Mouse (Mus musculus) heart, adult 11 months (tissue): ENCODE measurements at regions not wholly inside any gene's neighbourhood (a gene's known extent, or its start where the extent isn't known, plus 50 kb on each side); places are given as distances from the start of the nearest gene placed in this dataset.
A peak's percentile ranks its signal among the peaks of the same experiment; 100 is the strongest.

ENCODE experiments used
- DNase-seq: peaks from one replicate; pipeline ENCODE4 v3.0.0; 2022

DNA sequence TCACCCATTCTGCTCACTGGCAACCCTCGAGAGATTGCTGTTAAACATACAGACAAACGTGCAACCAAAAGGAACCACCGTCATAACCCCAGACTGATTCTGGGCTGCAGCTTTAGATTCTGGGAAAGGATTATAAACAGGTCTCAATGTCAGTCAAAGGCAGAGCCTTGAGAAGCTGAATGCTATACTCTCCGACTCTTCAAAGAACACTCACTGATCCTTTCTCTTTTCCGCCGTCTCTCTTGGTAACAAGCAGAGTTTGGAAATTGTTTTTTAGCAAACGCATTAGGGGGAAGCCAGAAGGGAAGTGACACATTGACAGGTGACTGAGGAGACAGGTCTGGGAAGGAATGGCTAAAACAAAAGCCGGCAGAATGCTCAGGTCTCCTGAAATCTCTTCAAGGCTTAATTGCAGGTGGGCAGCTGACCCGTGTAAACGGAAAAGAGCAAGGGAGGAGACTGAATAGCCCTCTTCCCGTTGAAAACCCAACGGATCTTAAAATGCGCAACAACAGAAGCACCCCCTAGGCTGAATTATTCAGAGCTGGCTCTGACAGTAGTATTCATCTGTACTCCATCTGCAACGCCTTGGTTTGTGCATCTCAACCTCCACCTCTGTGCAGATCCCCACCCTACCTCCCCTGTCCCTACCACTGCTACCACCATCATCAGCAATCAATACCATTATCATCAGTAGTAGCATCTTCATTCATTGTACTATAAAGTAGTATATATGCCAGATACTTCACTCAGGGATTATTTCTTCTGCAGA lies 219.6 kb downstream of the Tmem38b start:
- no peak for DNase-seq

DNA sequence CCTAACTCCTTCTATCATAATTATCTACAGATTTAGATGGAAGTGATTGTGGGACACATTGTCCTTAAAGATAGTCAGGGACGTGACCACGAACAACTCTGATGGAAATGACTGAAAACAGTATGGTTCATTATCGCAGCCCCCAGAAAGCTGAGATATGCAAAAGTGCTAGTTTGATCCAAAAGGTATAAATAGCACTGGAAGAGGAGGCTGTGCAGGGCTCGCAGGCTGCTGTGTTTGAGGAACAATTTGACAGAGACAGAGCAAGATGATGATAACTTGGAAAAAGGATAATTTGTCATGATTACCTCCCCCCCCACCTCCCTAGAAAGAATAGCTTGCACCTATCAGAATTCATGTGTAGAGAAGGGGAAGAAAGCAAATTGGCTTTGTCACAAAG lies 238.5 kb downstream of the Tmem38b start:
- peak; percentile 64 for DNase-seq

DNA sequence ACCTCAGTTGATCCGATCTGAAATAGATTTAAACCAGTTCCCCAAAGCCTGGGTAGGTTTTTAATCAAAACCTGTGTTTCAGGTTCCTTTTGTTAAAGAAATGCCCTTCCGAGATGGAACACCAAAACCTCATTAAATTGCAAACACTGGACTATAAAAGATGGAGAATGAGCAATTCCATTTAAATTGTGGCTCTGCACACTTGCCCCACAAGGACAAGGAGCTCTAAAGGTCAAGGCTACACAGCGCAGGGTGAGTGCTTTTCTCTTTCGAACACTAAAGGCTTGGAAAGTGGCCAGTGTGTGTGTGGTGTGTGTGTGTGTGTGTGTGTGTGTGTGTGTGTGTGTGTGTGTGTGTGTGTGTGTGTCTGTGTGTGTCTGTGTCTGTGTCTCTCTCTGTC lies 246.1 kb downstream of the Tmem38b start:
- DNase-seq = no peak

DNA sequence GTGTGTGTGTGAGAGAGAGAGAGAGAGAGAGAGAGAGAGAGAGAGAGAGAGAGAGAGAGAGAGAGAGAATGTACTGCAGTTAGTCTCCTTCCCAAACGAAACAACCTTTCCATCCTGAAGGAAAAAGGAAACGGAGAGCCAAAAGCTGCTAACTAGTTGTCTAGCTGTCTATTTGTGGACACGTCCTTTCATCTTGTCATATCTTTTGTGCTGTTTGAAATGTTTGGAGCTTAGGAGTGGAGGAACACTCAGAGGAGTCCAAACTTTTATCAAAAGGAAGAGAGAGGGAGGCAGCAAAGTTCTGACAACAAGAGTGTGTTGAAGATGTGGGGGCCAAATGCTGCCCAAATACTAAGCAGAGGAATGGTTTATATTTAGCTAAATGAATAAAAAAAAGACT lies 246.6 kb downstream of the Tmem38b start:
- peak; percentile 1 for DNase-seq

DNA sequence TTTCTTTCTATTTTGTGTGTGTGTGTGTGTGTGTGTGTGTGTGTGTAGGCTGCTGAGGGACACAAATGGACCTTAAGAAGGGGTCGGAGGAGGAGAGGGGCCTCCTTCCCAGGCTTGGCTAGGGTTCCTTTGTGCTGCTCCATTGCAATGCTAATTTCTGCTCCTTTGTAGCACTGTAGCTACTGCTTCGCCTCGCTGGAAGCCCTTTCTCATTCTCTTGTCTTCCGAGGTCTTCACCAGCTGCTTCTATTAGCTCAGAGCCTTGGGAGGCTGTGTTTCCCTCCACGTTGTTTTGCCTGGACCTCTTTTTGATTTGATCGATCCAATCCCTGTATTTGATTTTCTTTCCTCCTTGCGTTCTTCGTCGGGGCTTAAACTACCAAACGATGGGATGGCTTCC lies 247.1 kb downstream of the Tmem38b start:
- DNase-seq = peak; percentile 44

DNA sequence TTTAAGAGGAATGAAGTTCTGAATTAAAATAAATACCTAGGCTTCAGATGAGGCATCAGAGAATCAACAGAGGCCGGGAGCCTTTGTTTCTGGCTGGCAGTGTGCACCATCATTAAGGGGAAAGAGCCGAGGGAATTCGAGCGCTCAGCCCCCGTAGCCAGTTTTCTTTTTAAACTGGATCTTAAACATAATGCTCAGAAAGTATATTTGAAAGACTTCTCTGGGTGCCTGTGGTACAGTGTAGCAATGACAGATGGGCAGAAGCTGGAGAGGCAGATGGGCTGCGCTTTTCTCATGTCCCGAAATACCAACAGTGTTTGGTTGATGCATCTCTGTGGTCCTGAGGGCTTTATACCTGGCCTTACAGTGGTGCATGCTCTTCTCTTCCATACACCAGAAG lies 247.6 kb downstream of the Tmem38b start:
- peak; percentile 51 for DNase-seq

DNA sequence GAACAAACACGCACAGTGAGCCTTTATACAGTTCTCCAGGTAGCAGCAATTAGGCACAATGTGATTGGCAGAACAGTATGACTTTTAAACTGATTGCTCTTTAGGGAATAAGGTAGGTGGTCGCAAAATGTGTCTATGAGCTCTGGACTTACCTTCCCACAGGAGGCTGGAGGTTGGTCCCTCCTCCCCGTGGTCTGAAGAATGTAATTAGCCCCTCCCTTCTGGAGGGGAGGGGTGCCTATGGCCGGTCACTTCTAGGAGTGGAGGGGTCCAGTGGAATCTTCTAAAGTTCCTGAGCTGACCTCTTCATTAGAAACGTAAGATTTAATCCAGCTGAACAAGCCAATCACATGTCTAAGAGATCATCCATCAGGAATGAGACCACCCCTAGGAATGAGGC lies 248.4 kb downstream of the Tmem38b start:
- peak; percentile 31 for DNase-seq

DNA sequence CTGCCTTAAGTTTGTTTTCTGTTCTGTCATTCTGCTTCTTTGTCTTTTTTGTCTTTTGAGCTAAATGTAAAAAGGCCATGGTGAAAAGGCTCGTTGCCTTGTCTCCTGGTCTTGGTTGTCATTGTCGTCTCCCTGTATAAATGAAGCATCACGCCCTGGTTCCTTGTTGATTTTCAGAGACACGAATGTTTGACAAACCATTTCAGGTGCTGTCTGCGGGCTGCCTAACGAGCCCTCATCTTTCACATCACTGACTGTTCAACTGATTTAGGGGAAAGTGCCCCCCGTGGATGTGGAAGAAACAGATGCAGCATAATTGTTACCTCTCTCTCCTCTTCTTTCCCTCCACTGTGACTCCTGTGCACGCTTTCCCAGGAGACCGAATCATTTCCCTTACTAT lies 254.7 kb downstream of the Tmem38b start:
- DNase-seq = peak; percentile 54

DNA sequence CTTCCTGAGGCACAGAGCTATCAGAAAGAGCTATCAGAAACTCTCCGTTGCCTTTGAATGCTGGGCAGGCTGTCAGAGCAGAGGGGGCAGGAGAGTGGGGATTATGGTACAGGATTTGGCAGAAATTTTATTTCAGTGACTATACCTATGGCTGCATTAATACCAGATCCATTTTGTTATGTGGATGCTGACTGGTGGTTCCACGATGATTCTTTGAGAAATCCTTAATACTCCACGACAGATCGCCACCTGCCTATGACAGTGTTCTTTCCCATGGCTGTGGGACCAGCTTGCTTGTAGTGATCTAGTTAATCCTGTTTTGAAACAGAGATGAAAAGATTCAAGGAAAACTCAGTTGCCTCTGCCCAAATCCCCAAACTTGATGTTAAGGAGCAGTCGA lies 255.6 kb downstream of the Tmem38b start:
- DNase-seq = peak; percentile 76

DNA sequence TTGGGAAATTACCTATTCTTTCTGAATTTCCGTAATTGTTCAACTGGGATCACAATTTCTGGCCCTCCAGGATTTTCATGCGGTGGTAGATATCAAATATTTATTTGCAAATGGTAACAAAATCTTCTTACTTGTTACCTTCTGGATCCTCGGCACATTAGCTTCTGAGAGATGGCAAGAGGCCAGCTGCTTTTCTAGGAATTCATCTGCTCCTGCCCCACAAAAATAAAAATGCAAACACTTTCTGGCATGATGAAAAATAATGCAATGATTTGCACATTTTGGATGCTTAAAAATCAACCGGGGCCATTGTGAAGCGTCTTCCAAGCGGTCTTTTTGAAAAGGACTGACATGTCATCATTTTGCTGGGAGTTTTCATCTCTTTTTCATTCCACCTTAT lies 258.9 kb downstream of the Tmem38b start:
- DNase-seq = no peak

DNA sequence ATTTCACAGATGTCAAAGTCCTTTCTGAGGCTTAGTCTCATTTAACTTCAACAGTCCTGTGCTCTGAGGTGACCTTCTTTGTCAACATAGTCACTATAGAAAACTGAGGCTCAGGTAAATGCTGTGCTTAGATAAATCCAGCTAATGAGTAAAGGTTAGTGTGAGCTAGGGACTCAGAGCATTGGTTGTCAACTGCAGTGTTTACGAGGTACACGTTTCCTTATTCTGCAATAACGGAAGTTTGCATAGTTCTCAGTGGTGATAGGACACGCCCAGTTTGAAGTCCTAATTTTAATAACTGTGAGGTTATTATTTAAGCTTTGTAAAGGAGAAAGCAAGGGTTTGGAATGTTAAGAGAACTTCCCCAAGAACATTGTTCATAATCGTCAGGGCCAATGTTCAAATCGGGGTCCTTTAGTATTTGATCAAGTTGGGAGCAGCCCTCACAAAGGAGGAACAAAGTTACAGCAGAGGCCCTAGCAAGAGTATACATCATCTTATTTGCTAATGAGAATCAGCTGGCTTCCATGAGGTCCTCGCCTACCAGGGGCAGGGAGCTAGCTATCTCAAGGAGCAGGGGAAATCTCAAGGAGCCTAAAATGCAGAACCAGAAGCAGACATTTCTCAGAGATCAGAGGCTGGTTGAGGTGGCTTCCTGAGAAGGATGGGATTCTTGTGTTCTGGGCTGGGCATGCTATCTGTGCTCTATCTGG lies 268.6 kb downstream of the Tmem38b start:
- no peak for DNase-seq

DNA sequence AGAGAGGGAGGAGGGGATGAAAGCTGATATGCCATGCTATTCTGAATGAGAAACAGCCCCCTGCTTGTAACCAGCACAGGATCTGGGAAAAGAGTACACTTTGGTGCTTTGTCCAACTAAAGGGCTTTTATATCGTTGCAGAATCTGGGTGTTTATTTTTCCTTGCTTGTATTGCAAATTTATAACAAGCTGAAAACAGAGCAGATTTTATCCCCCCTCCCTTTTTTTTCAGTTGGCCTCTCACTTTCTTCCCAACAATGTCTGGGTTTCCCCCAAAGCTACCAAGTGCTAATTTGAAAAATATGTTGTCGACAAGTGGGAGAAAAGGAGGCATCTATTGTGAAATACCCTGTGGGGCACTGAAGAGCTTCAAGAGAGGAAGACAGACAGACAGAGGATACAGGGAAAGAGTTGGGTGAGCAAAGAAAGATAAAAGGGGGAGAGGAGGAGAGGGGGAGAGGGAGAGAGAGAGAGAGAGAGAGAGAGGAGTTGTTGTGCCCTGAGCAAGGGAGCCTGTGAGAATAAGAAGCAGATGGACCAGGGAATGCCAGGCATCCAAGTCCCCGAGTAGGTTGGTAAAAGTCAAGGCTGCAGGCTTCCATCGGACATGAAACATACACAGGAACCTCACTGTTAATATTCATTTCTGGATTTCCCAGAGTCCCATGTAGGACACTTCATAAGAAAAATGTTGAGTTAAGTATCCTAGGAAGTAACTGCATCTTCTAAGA lies 269.5 kb downstream of the Tmem38b start:
- no peak for DNase-seq

DNA sequence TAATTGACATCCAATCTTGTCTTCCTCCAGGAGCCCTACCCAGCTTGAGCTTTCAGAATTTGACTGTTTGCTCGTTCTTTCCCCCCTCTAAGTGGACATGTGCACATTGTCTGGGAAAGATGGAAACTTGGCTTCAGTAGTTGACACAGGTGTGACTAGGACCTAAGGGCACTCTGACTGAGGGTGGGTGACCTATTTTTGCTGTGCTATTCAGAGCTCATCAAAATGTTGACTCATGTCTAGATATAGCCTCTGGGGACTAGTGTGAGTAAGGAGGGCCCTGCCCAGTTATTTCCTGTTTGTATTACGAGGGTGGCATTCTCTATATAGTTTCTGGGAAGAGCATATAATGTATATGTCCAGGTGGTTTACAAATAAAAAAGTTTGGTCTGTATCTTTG lies 271.7 kb downstream of the Tmem38b start:
- no peak for DNase-seq

DNA sequence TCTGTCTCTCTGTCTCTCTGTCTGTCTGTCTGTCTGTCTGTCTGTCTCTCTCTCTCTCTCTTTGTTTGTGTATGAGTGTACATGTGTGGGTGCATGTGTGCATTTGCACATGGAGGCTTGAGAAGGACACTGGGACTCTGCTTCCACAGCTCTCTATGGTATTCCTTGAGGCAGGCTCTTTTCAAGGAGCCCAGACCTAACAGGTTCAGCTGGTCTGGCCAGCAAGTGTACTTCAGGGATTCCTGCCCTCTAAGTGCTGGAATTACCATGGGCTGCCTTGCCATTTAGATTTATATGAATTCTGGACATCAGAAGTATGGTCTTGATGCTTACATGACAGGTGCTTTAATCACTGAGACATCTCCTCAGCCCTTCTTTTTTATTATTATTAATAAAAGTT lies 274.4 kb downstream of the Tmem38b start:
- no peak for DNase-seq

DNA sequence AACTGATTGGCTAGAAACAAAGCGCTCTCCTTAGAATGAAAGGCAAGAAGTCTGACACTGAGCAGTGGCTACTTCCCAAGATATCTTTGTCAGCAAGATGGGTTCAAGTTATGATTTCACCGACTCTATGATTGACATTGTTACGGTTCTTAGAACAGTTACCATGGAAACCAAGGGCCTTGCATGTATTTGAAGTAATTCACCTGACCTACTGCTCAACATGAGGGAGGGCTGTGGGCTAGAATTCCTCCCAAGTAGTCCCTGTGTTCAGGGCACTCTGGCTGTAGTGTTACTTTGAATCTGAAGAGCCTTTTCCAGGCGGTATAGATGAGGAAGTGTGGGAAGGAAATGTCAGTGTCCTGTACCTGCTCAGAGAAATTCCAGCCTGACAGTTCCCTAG lies 281.1 kb downstream of the Tmem38b start:
- no peak for DNase-seq

DNA sequence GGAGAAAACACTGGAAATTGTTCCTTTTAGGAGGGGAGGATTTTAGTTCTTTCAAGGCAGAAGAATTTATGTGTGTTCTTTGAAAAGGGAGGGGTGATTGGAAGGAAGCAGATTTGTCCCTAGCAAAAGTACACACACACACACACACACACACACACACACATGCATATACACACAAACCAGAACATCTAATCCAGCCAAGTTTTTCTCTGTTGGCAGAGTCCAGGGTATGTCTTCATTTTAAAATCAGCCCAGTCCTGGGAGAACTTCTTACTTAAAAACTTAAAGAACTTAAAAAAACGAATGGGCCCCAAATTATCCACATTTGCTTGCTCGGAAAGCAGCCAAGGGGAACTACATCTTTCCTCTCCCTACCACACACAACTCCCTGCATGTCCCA lies 290.5 kb downstream of the Tmem38b start:
- no peak for DNase-seq

DNA sequence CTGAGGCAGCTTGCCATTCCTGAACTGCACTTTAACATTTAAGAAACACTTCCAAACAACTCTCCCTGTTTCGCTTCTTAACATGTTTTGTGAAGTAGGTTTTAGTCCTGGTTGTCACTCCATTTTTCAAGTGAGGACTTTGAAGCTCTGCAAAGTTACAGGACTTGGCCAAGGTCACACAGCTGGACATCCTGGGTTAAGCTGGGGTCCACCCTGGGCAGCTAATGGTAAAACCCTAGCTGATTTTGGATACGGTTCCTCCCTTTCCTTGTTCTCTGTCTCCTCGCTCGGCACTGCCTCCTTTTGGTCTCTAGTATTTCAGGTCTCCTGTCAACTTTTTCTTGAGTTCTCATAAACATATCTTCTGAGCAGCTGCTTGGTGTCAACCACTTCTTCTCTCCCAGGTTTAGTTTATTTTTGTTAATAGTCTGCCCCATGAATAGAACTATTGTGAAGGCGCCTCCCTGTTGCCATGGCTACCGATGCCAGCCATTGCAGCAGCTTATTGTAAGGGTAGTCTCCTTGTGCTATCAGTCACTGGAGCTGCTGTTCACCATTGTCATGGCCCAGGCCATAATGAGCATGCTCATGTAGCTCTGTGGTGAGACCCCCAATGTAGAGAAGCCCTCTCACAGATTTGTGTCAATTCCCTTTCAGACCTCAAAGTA lies 292.5 kb downstream of the Tmem38b start:
- DNase-seq = no peak

DNA sequence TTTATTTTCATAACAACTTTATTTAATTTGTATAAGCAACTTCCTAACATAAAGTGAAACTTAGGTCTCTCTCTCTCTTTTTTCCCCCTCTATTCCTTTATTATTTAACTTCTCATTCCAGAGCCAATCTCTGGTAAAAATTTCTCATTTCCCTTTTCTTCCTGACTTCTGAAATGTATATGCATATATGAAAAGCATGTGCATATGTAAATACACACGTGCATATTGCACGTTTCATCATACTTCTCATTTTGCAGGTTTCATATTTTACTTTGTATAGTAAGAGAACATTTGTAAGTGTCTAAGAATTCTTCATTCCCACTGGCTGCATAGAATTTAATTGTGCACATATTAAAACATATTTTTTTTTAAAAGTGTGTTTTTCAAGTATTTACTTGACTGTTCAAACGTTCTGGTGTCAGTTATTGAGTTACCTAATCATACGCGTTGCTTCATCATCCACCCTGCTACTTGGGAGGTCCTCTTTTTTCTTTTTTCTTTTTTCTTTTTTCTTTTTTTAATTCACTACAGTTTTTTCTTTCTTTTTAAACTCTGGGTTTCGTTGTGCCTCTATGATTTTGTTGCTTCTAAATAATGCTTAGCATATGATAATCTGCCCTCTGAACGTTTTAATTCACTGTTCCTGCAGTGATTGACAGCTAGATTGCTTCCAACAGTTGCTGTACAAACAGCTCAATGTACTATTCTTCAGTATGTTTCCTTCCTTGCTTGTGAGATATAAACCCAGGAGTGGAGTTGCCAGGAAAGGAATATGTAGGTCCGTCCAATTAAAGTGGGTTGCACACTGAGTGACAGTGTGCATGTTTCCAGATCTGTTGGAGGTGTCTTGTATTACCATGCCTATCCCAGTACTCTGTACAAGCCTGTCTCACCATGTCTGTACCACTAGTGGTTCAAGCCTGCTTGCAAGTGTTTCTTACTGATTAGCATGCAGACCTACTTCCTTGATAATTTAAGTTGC lies 303.2 kb downstream of the Tmem38b start:
- DNase-seq = no peak

DNA sequence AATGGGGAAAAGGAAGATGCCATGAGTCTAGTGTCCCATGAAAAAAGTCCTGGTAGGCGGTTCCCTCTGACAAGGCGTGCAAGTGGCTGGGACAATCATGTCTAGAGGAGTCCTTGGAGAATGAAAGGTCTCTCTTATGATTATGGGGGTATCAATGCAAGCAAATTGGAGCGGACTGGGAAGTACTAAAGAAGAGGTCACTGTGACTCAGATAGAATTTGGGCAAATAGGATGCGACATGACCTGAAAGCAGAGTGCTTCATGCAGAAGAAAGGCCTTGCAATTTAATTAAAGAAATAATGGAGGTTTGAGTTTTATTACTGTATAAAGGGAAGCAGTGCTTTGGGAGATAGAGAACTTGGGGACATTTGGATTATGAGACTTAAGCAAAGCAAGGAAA lies 330.3 kb downstream of the Tmem38b start:
- DNase-seq = no peak

DNA sequence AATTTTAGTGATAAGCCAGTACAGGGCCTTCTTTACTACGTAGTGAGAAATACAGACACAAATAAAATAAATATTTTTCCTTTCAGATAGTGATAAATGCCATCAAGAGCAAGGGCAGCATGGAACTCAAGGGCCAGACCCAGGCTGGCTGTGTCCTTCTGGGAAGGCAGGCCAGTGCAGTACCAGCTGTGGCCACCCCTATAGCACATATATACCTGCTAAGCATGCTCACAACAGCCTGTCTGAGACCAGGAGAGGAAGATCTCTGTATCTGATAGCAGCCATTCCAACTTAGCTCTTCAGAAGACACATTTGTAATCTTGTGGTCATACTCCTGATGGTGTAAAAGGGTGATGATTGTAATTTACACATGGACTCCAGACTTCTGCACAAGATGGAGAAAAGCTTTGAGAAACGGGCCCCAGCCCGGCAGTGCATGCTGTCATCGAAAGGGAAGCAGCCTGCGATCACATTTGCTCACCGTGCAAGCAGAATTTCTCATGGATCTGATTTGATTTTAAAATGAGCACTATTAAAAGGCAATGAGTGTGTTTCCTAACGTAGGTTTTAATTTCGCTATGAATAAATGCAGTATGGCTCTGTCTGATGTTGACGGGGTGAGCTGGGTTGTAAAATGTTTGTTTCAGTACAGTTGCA lies 335.6 kb downstream of the Tmem38b start:
- no peak for DNase-seq

DNA sequence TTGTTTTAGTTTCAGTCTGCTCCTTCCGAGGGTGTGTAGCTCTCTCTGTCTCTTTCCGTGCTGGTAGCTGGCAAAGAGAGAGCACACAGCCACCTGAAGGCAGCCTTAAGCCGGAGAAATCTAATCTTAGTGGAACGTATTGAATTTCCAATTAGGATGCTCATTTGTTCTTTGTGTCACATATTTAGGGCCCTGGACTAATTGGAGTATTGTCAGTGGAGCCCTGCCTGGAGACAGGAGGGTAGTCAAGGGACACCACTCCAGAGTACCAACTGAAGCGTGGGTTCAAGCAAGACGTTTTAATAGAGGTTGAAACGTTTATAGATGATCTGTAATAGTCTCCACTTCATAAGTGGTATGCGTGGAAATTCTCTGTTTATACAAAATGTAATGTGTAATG lies 336.5 kb downstream of the Tmem38b start:
- DNase-seq = no peak
